Mouse (Mus musculus): ENCODE measurements around the gene Klk1b9. TPM values are rescaled to one million over a fixed set of nuclear protein-coding genes. Genes with fewer than 3 reads are reported as not detected.

The Klk1b9 gene
- polyA plus RNA-seq, 1 experiment from 2014 or later, result 1.7 TPM

Other genes with a start within 250 kb of the Klk1b9 start
- not detected in 2 replicates for gene Klk12, start 207.2 kb upstream of the Klk1b9 start, polyA plus RNA-seq (2015; fragmentation: Nextera tagmentation; extraction: Ambion mirVana)
- 0.51 and 0.96 TPM in 2 replicates for gene Klk11, start 201.5 kb upstream of the Klk1b9 start, polyA plus RNA-seq (2015; fragmentation: Nextera tagmentation; extraction: Ambion mirVana)
- gene Klk10, start 195.0 kb upstream of the Klk1b9 start, polyA plus RNA-seq (2015; fragmentation: Nextera tagmentation; extraction: Ambion mirVana), result 0.55 and 0.63 TPM in 2 replicates
- 0.19 and 0.30 TPM in 2 replicates for gene Klk9, start 184.2 kb upstream of the Klk1b9 start, polyA plus RNA-seq (2015; fragmentation: Nextera tagmentation; extraction: Ambion mirVana)
- gene Klk8, start 178.5 kb upstream of the Klk1b9 start, polyA plus RNA-seq (2015; fragmentation: Nextera tagmentation; extraction: Ambion mirVana), result 37.9 and 44.9 TPM in 2 replicates
- 1.1 and 1.4 TPM in 2 replicates for gene Klk7, start 164.8 kb upstream of the Klk1b9 start, polyA plus RNA-seq (2015; fragmentation: Nextera tagmentation; extraction: Ambion mirVana)
- 0.92 and 1.7 TPM in 2 replicates for gene Klk6, start 151.6 kb upstream of the Klk1b9 start, polyA plus RNA-seq (2015; fragmentation: Nextera tagmentation; extraction: Ambion mirVana)
- 0.84 and 0.91 TPM in 2 replicates for gene Klk5, start 134.1 kb upstream of the Klk1b9 start, polyA plus RNA-seq (2015; fragmentation: Nextera tagmentation; extraction: Ambion mirVana)
- gene Klk4, start 94.9 kb upstream of the Klk1b9 start, polyA plus RNA-seq (2015; fragmentation: Nextera tagmentation; extraction: Ambion mirVana), result 0.65 and 1.4 TPM in 2 replicates
- gene Klk15, start 42.3 kb upstream of the Klk1b9 start, polyA plus RNA-seq (2015; fragmentation: Nextera tagmentation; extraction: Ambion mirVana), result not detected in 2 replicates
- 0.60 and 0.72 TPM in 2 replicates for gene Klk1b8, start 25.4 kb upstream of the Klk1b9 start, polyA plus RNA-seq (2015; fragmentation: Nextera tagmentation; extraction: Ambion mirVana)
- 0.38 and 0.42 TPM in 2 replicates for gene Klk1b1, start 9.3 kb upstream of the Klk1b9 start, polyA plus RNA-seq (2015; fragmentation: Nextera tagmentation; extraction: Ambion mirVana)
- 1.0 and 1.1 TPM in 2 replicates for gene Klk1b11, start 19.8 kb downstream of the Klk1b9 start, polyA plus RNA-seq (2015; fragmentation: Nextera tagmentation; extraction: Ambion mirVana)
- gene Klk1b26, start 36.1 kb downstream of the Klk1b9 start, polyA plus RNA-seq (2015; fragmentation: Nextera tagmentation; extraction: Ambion mirVana), result 0.68 and 0.87 TPM in 2 replicates
- 0.27 and 0.57 TPM in 2 replicates for gene Klk1b27, start 76.2 kb downstream of the Klk1b9 start, polyA plus RNA-seq (2015; fragmentation: Nextera tagmentation; extraction: Ambion mirVana)
- gene Klk1b21, start 126.3 kb downstream of the Klk1b9 start, polyA plus RNA-seq (2015; fragmentation: Nextera tagmentation; extraction: Ambion mirVana), result 0.53 TPM in 1 of 2 replicates, not detected in the other
- 0.80 and 1.1 TPM in 2 replicates for gene Klk1b22, start 136.6 kb downstream of the Klk1b9 start, polyA plus RNA-seq (2015; fragmentation: Nextera tagmentation; extraction: Ambion mirVana)
- 0.33 TPM in 2 replicates for gene Klk1b16, start 160.7 kb downstream of the Klk1b9 start, polyA plus RNA-seq (2015; fragmentation: Nextera tagmentation; extraction: Ambion mirVana)
- gene Klk1b24, start 212.2 kb downstream of the Klk1b9 start, polyA plus RNA-seq (2015; fragmentation: Nextera tagmentation; extraction: Ambion mirVana), result not detected in 2 replicates
- 0.31 and 0.63 TPM in 2 replicates for gene Klk1b3, start 222.1 kb downstream of the Klk1b9 start, polyA plus RNA-seq (2015; fragmentation: Nextera tagmentation; extraction: Ambion mirVana)
- gene Klk1b4, start 231.4 kb downstream of the Klk1b9 start, polyA plus RNA-seq (2015; fragmentation: Nextera tagmentation; extraction: Ambion mirVana), result 0.33 and 0.50 TPM in 2 replicates
- 0.10 TPM in 1 of 2 replicates, not detected in the other for gene Klk1b5, start 239.9 kb downstream of the Klk1b9 start, polyA plus RNA-seq (2015; fragmentation: Nextera tagmentation; extraction: Ambion mirVana)
- 2.2 and 3.8 TPM in 2 replicates for gene Klk1, start 249.3 kb downstream of the Klk1b9 start, polyA plus RNA-seq (2015; fragmentation: Nextera tagmentation; extraction: Ambion mirVana)

Data from thymus, postnatal 0 days (tissue).